Mouse (Mus musculus): ENCODE data around the gene Lipe. TPM values are rescaled to one million over a fixed set of nuclear protein-coding genes. Genes with fewer than 3 reads are reported as not detected.

The Lipe gene
- polyA plus RNA-seq, 1 experiment from 2014 or later: 10.6 TPM

Other genes starting within 250 kb of the Lipe start
- gene Pou2f2, start 219.0 kb downstream of the Lipe start, polyA plus RNA-seq (2015; fragmentation: Nextera tagmentation; extraction: Ambion mirVana): 1.4 TPM in 2 replicates
- 9.1 and 9.7 TPM in 2 replicates for gene Dedd2, start 178.1 kb downstream of the Lipe start, polyA plus RNA-seq (2015; fragmentation: Nextera tagmentation; extraction: Ambion mirVana)
- gene Zfp526, start 177.3 kb downstream of the Lipe start, polyA plus RNA-seq (2015; fragmentation: Nextera tagmentation; extraction: Ambion mirVana): 2.5 and 2.9 TPM in 2 replicates
- 5.7 and 6.3 TPM in 2 replicates for gene Gsk3a, start 160.9 kb downstream of the Lipe start, polyA plus RNA-seq (2015; fragmentation: Nextera tagmentation; extraction: Ambion mirVana)
- 6.9 and 11.0 TPM in 2 replicates for gene Erf, start 147.9 kb downstream of the Lipe start, polyA plus RNA-seq (2015; fragmentation: Nextera tagmentation; extraction: Ambion mirVana)
- gene Cic, start 131.0 kb downstream of the Lipe start, polyA plus RNA-seq (2015; fragmentation: Nextera tagmentation; extraction: Ambion mirVana): 26.7 and 27.4 TPM in 2 replicates
- 186 and 209 TPM in 2 replicates for gene Pafah1b3, start 100.7 kb downstream of the Lipe start, polyA plus RNA-seq (2015; fragmentation: Nextera tagmentation; extraction: Ambion mirVana)
- 0.49 and 0.57 TPM in 2 replicates for gene Prr19, start 97.3 kb downstream of the Lipe start, polyA plus RNA-seq (2015; fragmentation: Nextera tagmentation; extraction: Ambion mirVana)
- 0.57 and 0.66 TPM in 2 replicates for gene Tmem145, start 92.6 kb downstream of the Lipe start, polyA plus RNA-seq (2015; fragmentation: Nextera tagmentation; extraction: Ambion mirVana)
- 9.5 and 10.7 TPM in 2 replicates for gene Megf8, start 81.5 kb downstream of the Lipe start, polyA plus RNA-seq (2015; fragmentation: Nextera tagmentation; extraction: Ambion mirVana)
- 1,223 and 2,187 TPM in 2 replicates for gene Cnfn, start 29.0 kb downstream of the Lipe start, polyA plus RNA-seq (2015; fragmentation: Nextera tagmentation; extraction: Ambion mirVana)
- gene Cxcl17, start 14.2 kb upstream of the Lipe start, polyA plus RNA-seq (2015; fragmentation: Nextera tagmentation; extraction: Ambion mirVana): 0.61 and 0.64 TPM in 2 replicates
- 98.3 and 139 TPM in 2 replicates for gene Ceacam1, start 78.9 kb upstream of the Lipe start, polyA plus RNA-seq (2015; fragmentation: Nextera tagmentation; extraction: Ambion mirVana)
- 0.14 TPM in 1 of 2 replicates, not detected in the other for gene Ceacam2, start 141.1 kb upstream of the Lipe start, polyA plus RNA-seq (2015; fragmentation: Nextera tagmentation; extraction: Ambion mirVana)
- gene Erich4, start 217.2 kb upstream of the Lipe start, polyA plus RNA-seq (2015; fragmentation: Nextera tagmentation; extraction: Ambion mirVana): 2.9 and 4.2 TPM in 2 replicates
- 36.4 and 36.8 TPM in 2 replicates for gene Dmac2, start 220.7 kb upstream of the Lipe start, polyA plus RNA-seq (2015; fragmentation: Nextera tagmentation; extraction: Ambion mirVana)
- gene B3gnt8, start 227.9 kb upstream of the Lipe start, polyA plus RNA-seq (2015; fragmentation: Nextera tagmentation; extraction: Ambion mirVana): 12.2 and 13.6 TPM in 2 replicates

Data from stomach, embryonic 16.5 days (tissue).